Mouse (Mus musculus): ENCODE results near the gene Phlda2.

Phlda2 gene

DNA sequence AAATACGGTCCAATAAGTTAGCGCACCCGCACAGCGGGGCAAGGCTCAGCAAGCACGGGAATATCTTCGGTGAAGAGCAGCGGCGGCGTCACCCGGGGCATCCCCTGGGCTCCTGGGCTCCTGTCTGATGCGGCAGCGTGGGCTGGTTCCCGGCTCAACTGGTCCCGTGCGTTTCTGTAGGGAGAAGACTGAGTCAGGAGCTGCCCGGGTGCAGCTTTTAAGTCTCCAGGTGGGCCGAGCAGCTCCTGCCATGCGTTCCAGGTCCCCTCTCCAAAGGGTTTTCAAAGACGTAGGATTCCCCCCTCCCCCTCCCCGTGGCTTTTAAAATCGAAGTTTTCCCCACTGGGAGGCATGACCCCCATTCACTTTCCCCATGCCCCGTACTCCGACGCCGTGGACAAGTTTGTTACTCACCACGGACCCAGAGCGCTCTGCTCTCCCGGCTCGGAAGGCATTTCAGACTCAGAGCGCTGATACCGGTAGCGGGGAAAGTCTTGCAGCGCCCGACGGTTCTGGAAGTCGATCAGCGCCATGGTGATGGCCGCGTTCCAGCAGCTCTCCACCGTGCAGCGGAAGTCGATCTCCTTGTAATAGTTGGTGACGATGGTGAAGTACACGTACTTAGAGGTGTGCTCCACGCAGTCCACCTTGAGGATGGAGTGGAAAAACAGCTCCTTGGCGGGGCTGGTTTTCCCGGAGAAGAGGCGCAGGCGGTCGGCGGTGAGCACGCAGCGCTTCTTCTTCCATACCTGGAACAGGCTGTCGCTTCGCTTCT, 1.1 kb downstream of the Phlda2 start:
- DNase-seq (ENCODE audit: low spot score): no peak

DNA sequence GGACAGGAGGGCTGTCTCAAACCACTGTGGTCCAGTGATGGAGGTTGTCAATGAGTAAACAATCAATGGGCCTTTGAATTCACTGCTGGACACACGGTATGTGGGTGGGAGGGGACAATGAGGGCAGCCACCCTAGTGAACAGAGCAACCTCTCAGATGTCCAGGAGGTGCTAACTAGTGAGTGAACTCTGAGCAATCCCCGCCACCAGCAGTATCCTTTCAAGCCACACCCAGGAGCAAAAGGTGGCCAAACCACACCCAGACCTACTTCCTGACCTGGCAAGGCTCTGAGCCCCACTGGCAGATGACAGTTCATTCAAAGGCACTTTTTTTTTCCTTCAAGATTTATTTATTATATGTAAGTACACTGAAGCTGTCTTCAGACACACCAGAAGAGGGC, 2.0 kb downstream of the Phlda2 start:
- DNase-seq (ENCODE audit: low spot score): no peak

DNA sequence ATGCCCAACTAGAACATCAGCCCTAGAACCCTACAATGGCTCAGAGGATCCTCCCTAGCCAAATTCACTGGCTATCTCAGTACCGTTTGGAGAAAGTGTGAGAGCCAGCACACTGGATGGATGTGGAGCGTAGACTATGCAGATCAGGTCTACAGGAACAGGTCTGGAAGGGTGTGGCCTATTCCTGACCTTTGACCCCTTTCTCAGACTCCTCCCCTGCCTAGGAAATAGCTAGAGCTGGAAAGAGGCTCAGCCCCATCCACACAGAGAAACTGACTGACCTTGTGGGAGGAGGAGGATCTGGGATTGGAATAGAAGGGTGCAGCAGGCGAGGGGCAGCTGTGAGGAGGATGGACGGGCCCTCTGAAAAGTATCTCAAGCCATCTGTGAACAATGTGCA, 4.4 kb downstream of the Phlda2 start:
- no peak for DNase-seq (ENCODE audit: low spot score)

DNA sequence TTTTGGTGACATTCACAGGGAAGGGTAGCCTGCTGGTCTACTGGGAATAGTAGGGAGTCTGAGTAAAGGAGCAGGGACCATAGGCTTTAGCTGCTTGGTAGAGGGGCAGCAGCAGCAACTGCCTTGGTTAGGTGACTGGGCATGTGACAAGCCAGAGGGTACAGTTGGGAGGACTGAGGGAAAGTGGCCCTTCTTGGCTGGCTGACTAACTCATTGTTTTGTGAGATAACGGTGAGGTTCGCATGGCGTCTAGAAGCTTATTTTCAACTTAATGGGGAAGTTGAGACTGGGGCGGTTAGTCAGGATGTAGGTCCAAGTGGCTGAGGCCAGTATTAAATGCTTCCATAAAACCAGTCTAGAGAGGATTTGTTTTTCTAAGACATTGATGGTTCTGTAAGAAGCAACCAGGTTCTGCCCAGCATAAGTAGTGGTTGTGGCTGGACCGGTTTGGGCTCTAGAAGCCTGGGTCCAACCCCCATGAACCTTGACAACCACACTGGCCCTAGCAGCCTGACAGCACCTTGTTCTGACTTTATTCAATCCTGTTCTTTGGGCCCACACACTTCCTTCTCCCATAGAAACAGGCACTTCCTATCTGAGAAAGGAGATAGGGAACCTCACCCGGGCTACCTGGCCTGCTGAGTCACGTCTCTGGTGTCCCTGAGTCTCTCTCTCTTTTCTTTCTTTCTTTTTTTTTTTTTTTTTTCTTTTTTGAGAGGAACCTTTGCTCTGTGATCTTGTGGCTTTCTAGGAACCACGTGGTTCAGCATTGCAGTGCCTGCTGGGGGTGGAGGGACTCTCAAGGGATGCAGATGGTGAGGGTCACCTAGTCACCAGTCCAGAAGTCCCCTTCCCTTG, 7.6 kb downstream of the Phlda2 start:
- DNase-seq (ENCODE audit: low spot score): no peak

DNA sequence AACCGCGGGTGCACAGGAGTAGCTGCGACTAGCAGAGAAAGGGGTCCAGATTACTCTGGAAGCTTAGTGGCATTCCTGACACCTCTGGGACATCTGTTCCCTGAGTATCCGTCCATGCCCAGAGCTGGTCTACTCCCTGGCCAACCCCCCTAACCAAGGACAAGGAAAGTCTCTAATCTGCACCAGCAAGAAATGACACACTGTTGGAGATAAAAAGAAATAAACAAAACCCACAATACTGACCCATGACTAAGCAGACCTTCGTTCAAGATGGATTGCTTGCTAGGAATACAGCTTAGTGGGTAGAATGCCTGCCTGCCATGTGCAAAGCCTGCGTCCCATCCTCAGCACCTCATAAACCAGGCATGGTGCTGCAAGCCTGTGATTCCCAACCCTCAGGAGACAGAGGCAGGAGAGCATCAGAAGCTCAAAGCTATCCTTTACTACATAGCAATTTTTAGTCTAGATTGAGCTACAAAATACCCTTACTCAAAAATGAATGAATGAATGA, 9.3 kb downstream of the Phlda2 start:
- DNase-seq (ENCODE audit: low spot score): no peak

DNA sequence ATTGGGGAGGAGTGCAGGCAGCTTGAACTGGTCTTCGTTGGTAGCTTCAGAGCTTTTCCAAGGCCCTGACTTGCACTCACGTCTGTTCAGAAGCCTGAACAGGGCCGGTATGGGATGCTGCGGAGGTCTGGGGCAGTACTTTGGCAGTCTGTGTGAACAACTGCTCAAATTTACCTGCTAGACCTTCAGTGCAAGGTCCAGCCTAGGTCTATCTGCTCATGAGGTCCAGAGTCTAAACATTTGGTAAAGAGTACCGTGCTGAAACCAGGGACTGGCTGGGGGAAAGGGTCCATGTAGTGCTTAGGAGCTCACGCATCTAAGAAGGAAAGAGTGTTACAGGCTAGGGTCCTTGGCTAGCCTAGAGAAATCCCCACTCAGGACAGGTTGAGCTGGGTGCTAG, 13.2 kb downstream of the Phlda2 start:
- DNase-seq (ENCODE audit: low spot score): no peak

DNA sequence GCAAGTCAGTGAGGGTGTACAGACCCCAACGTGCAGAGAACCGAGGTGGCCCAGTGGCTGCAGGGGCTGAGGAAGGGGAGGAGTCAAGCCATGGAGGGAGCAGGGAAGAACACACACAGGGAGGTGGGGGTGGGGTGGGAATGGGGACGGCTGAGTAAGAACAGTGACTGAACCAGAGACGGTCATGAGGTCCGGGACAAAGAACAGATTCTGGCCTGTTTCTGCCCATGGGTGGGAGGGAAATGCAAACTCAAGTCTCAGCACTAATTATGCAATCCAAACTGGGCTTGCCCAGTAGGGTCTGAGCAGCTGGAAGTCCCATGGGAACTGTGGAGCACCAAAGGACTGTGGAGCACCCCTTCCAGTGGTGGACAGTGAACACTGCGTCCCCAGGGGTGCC, 20.4 kb downstream of the Phlda2 start:
- DNase-seq (ENCODE audit: low spot score): no peak

DNA sequence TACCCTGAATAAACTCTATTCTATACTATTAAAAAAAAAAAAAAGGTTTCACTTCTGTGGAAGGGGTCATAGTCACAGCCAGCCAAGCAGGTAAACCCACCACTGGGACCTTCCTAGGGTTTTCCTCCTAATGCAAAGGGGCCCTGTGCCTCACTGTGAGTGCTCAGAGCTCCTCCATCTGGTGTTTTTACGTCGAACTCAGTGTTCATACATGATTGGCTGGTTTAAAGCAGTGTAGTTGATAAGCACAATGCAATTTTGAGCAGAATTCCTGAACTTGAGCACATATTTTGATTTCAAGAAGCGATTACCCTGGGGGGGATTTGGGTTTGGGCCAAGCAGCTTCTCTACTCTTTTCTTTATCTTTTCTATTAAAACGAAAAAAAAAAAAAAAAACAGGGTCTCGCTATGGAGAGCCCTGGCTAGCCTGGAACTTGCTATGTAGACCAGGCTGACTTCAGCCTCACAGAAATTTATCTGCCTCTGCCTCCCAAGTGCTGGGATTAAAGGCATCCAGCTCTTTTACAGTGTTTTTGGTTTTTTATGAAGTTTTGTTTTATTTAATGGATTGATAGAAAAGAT, 21.1 kb downstream of the Phlda2 start:
- no peak for DNase-seq (ENCODE audit: low spot score)

DNA sequence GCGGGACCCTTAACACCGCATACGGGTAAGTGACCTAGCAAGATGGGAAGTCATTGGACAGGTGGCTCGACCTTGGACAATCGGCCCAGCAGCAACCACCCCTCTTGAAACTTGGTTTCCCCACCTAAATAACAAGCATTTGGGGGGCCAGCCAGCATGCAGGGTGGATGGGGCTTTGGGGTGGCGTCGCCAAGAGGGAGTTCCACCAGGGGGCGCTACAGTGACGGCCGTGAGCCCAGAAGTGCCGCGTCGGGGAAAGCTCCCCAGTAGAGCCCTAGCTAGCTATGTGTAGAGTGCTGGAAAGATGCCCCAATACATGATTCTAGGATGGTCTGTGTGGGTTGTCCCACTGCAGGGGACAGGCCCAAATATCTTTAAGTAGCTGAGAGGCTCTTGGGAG, 22.5 kb downstream of the Phlda2 start:
- peak; percentile 72 for DNase-seq (ENCODE audit: low spot score)

DNA sequence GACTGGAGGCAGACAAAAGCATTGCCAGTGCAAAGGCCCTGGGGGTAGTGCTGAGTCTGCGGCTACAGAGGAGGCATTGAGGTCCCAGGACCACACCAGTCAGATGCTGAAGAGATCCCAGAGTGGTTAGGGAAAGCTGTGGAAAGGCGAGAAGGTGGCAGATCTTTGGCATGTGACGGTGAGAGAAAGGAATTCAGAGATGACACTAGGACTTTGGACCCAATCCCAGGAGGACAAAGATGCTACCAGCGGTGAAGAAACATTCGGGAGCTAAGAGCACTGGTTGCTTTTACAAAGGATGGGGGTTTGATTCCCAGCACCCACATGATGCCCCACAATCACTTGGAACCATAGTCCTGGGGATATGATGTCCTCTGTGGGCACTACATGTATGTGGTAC, 25.1 kb downstream of the Phlda2 start:
- DNase-seq (ENCODE audit: low spot score): no peak

DNA sequence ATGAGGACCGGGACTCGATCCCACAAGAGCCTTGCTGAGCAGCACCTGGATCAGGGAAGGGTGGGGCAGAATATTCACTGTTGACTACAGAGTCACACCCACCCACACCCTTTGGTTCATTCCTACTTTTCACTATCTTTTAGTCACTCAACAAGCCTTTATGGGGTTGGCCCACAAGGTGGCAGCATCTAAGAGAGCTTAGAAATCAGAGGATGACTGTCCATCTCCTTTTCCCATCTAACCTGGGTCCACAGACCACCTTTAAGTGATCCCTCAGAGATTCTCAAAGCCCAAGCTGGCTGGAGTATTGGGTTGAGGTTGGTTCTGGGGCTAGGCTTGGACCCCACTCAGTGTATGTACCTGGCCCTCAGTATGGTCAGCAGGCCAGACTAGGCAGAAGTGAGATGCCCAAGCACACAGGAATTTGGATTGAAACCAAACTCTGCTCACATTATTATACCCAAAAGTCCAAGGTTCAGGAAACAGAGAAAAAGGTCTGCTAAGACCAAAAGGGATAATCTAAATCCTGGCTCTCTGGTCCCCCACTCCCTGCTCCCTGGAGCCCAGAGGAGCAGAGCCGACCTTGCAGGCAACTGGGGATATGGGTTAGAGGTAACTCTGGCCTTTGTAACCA, 26.1 kb downstream of the Phlda2 start:
- no peak for DNase-seq (ENCODE audit: low spot score)

DNA sequence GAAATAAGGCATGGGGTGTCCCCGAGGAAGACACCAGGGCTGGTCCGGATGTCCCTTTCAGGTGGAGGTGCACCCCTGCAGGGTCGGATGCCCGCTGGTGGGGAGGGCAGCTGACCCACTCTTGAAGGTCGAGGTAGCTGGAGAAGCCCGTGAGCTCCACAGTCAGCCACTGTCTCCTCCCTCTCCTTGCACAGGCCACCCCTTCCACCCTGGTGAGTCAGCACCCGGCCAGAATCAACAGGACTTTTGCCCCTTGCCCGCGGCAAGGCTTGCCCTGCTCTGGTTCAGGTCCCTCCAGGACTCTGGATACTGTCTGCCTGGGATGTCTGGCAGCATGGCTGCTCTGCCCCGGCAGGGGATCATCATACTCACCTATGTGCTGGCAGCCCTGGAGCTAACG, 27.1 kb downstream of the Phlda2 start:
- DNase-seq (ENCODE audit: low spot score): no peak

DNA sequence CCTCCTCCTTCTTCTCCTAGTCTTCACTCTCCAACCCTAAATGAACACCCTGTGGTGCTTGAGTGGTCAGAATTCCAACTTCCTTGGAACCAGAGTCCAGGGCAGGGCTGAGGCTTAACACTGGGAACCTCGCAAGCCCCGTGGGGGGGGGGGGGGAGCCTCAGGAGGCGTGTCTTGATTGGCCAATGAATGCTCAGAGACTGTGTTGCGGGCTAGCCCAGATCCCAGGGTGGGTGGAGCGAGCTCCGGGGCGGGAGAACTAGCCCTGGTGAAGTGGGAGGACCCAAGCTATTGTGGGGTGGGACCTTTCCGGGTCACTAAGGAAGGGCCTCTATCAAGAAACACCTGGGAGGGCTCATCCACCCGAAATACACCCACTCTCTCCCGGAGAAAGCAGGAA, 28.1 kb downstream of the Phlda2 start:
- DNase-seq (ENCODE audit: low spot score): no peak

DNA sequence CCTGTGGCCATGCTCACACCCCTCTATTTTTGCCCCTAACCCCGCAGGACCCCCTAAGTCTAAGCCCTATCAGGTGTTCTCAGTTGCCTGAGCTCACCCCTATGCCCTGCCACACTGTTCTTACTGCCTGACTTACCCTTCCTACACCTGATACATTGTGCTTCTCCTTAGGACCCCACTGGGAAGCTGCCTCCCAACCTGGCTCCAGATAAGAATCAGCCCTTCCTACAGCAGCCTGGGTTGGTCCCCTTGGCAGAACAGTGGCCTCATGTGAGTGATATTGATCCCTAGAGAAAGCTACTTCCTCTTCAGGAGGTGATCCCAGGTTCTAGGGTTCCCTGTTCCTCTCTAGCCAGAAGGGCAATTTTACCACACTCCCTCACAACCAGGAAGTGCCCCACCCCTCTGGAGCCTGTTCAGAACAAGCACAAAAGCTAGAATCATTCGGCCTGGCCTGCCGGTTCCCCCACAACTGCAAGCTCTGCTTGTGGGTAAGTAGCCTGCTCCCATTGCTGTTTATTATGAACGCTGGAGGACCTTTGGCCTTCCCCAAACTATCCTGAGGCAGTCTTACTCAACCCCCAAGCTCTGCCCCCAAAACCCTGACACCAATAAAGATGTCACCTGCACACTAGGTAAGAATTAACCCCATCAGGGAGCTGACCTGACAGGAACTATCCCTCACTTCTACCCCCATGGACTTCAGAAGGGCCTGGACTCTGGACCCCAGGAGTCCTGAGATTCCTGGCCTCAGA, 29.4 kb downstream of the Phlda2 start, which contains the start of gene Slc22a18:
TSS of gene Slc22a18 (plus strand) at position 390 of the 755 bp plus-strand sequence.
- DNase-seq (ENCODE audit: low spot score): no peak

DNA sequence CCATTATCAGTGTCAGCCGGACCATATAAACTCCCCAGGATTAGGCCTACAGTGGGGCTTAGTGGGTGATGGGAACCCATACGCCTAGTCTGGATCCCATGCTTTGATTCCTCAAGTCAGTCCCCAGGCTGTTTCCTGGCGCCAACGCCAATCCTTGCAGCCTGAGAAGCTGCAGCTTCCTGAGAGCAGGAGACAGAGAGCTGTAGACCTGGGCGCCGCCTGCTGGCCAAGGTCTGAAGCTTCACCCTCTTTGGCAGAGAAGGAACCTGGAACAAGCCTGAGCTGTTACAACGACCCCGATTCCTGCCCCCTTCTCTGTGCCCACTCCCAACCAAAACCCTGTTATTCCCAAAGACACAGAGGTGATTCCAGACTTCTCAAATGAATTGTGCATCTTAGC, 33.0 kb downstream of the Phlda2 start:
- DNase-seq (ENCODE audit: low spot score): peak; percentile 60

DNA sequence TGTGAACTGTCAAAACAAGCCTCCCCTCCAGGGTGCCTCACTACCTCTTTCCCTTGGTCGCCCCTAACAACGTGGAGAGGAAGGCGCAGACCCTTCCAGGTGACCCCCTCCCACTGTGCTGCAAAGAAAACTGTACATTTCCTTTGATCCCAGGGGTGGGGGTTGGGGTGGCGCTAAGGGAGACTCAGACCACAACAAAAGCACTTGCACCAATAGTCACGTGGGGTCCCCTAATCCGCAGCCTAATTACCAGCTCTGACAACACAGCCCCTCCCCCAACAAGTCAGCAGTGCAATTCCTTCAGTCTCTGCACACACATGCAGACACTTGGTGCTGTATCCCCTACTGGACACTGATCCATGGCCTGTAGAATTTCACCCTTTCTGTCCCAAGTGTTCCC, 35.2 kb downstream of the Phlda2 start:
- no peak for DNase-seq (ENCODE audit: low spot score)

DNA sequence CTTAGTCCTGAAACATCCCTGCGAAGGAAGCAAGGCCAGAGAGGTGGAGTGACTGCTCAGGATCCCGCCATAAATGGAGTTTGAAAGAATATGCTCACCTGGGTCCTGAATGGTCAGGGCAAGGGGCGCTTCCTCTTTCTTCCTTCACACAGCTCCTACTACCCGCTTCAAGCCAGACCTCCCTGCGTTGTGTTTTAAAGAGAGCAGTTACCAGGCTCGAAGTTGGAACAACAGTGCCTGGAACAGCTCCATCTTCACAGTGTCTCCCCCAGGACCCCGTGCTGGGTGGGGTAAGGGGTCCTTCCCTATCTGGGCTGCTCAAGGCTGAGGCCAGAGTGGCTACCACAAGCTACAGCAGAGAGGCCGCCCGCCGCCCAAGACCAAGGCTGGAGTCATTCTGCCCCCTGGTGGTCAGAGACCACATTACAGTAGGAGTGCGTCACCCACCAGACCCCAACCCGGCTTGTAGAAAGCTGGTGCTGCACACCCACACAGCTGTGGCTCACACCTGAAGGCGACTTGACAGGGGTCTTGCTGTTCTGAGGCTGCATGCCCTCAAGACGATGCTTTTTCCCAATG, 36.8 kb downstream of the Phlda2 start:
- peak; percentile 82 for DNase-seq (ENCODE audit: low spot score)

DNA sequence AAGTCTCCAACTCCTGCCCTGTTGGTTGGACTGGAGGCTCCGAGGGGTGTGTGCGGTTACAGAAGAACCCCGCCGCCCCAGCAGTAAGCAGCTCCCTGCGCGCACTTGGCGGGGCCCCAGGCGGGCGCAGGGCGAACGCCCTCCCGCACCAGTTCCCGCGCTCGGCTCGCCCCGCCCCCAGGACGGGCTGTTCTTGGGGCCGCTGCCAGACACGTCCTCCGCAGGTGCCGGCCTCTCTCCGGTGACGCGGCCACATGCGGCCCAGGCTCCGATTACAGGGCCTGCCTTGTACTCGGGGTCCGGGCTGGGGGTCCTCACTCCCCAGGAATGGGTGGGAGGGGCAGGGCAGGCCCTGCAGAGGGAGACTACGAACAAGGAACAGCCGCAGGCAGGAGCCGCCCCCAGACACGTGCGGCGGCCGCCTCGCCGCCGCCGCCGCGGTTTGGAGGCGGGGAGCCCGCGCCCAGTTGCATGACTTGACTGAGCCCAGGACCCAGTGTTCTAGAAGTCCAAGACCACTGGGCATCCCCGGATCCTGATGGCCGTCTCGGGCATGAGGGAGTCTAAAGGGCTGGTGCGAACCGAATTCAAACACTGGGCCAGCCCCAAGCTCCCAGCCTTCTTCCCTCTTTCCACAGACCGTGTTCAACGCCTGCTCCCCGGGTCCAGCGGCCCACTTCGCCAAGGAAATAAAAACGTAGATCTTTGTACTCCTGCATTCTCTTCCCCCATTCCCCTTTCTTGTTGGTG, 38.0 kb downstream of the Phlda2 start:
- DNase-seq (ENCODE audit: low spot score): peak; percentile 78

DNA sequence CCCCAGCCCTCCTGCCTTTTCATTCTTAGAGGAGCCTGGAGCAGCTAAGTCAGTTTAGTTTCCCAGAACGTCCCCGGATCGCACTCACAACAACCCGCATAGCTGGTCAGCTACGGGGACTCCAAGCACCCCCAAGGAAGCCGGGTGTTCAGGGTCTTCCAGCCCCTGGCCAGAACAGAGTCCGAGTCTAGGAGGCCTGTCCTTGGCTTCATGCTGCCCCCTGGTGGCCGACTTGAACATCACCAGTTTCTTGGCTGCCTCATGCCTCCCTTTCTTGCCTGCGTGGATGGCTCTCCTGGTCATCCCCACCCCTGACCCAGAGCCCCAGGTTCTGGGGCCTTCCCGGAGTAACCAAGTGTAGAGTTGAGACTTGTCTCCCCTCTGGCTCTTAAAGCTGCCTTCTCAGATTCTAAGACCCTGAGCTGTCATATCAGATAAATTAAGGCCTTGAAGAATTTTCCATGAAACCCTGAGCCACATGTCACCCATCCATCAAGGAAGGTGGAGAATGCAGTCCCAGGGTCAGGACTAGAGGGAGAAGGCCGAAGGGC, 39.0 kb downstream of the Phlda2 start:
- DNase-seq (ENCODE audit: low spot score): peak; percentile 79

DNA sequence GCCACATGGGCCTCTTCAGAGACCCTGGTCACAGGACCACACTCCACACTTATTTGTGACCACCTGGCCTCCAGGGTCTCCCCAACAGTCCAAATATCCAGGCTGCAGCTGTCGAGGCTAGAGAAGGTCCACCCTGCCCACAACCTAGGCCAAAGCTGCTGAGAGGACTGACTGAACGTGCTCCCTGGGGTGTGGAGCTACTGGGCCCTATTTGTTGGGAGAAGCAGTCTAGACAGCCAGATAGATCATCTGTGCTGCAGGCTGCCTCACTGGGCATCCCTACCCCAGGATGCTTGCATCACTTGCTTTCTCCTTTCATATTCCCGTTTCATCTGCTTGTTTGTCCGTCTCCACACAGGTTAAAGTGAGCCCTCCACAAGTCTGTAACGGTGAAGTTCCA, 40.4 kb downstream of the Phlda2 start:
- no peak for DNase-seq (ENCODE audit: low spot score)

Measured in testis, postnatal 14 days (tissue).